Mouse (Mus musculus) embryonic facial prominence, embryonic 15.5 days (tissue): ENCODE results near the gene Fam57a. TPM values are rescaled to one million over a fixed set of nuclear protein-coding genes. Genes with fewer than 3 reads are reported as not detected.

Experiments
- ATAC-seq: fragments of 200-750 bp; cut with Nextera tagmentation; 2 replicates; pipeline ENCODE4 v1.8.0; 2017; ENCODE audit warnings: low read depth, moderate TSS enrichment; ENCODE audit not compliant: insufficient number of reproducible peaks, low FRiP score, low TSS enrichment
- H3K27ac ChIP-seq: fragments of 300-500 bp; sonication (generic); replicated peaks from 2 replicates; pipeline ENCODE4 v1.5.1; 2015; ENCODE audit warnings: mild to moderate bottlenecking, inconsistent platforms
- H3K27me3 ChIP-seq: fragments of 300-500 bp; sonication (generic); 2 replicates; pipeline ENCODE4 v1.6.1; 2015; ENCODE audit warnings: inconsistent platforms
- H3K36me3 ChIP-seq: fragments of 300-500 bp; sonication (generic); 2 replicates; pipeline ENCODE4 v1.6.1; 2015; ENCODE audit warnings: mild to moderate bottlenecking, inconsistent platforms
- H3K4me1 ChIP-seq: fragments of 300-500 bp; sonication (generic); 2 replicates; pipeline ENCODE4 v1.6.1; 2015; ENCODE audit warnings: inconsistent platforms
- H3K4me2 ChIP-seq: fragments of 300-500 bp; sonication (generic); replicated peaks from 2 replicates; pipeline ENCODE4 v1.6.1; 2015; ENCODE audit warnings: mild to moderate bottlenecking, inconsistent platforms
- H3K4me3 ChIP-seq: fragments of 300-500 bp; sonication (generic); replicated peaks from 2 replicates; pipeline ENCODE4 v1.5.1; 2015; ENCODE audit warnings: mild to moderate bottlenecking, inconsistent platforms
- H3K9ac ChIP-seq: fragments of 300-500 bp; sonication (generic); 2 replicates; pipeline ENCODE4 v1.6.1; 2015; ENCODE audit warnings: inconsistent platforms
- H3K9me3 ChIP-seq: fragments of 300-500 bp; sonication (generic); replicated peaks from 2 replicates; pipeline ENCODE4 v1.6.1; 2016; ENCODE audit warnings: inconsistent platforms
- WGBS: fragments of 180-500 bp; shearing (Covaris S2); methylation state at CpG from one replicate; pipeline ENCODE4 v1.1.7; 2015; 5-methylcytosine and 5-hydroxymethylcytosine counted together
- polyA plus RNA-seq: library from polyadenylated mRNA; unstranded; fragments of >200 nt; fragmentation: Nextera tagmentation; extraction: Ambion mirVana; gene quantifications from 2 replicates; pipeline ENCODE4 v1.2.1, GENCODE M21; 2015

Fam57a gene
- polyA plus RNA-seq, 1 experiment from 2014 or later, result 74.0 TPM

- ATAC-seq, result peak; percentile 16
These were observed 37.4 kb downstream of the Fam57a start for GRCm38 (mm10) chr11:76216681-76217389.

GRCm38 (mm10) chr11:76217390-76217800 is 37.9 kb downstream of the Fam57a start, which contains the start of the genes Dbil5 and Gemin4:
Dbil5 (plus strand) TSS chr11:76217608.
Gemin4 (minus strand) TSS chr11:76217664.
- H3K27me3 ChIP-seq, result no peaks in the 10 kb centered on the region
- H3K9me3 ChIP-seq, result no peaks in the 10 kb centered on the region
- H3K4me1 ChIP-seq, result peaks cover 15% of the 10 kb centered on the region
- H3K4me3 ChIP-seq, result peak within 1 kb of the TSS; percentile 88
- WGBS, result 0% methylated on average over 35 of the region's 35 CpGs
- peaks cover 33% of the 10 kb centered on the region for H3K36me3 ChIP-seq
- peak within 1 kb of the TSS; percentile 66 for H3K4me2 ChIP-seq
- peak; percentile 97 for ATAC-seq
- H3K9ac ChIP-seq, result peak within 1 kb of the TSS; percentile 91
- peak within 1 kb of the TSS; percentile 97 for H3K27ac ChIP-seq

More at GRCm38 (mm10) chr11:76216681-76217389, 37.4 kb downstream of the Fam57a start:
- Histone ChIP-seq H3K27me3 (no peaks in the 10 kb centered on the region), H3K4me1 (peaks cover 15% of the 10 kb centered on the region), H3K9ac (peak overlapping the region; percentile 91), H3K27ac (peak overlapping the region; percentile 97), H3K4me2 (peak overlapping the region; percentile 66), H3K4me3 (peak overlapping the region; percentile 88), H3K36me3 (peaks cover 33% of the 10 kb centered on the region), H3K9me3 (no peaks in the 10 kb centered on the region)
- WGBS, result 1% methylated on average over 33 of the region's 33 CpGs

- no peak overlapping the region for H3K27ac ChIP-seq
- H3K4me2 ChIP-seq, result no peak overlapping the region
- H3K4me1 ChIP-seq, result no peaks in the 10 kb centered on the region
- no peak overlapping the region for H3K4me3 ChIP-seq
- 96% methylated on average over 5 of the region's 5 CpGs for WGBS
- no peak for ATAC-seq
- H3K36me3 ChIP-seq, result peaks cover 47% of the 10 kb centered on the region
- no peaks in the 10 kb centered on the region for H3K9me3 ChIP-seq
- H3K27me3 ChIP-seq, result no peaks in the 10 kb centered on the region
- H3K9ac ChIP-seq, result no peak overlapping the region
These were observed 45.2 kb downstream of the Fam57a start for GRCm38 (mm10) chr11:76224631-76225030.

- peaks cover 47% of the 10 kb centered on the region for H3K36me3 ChIP-seq
- H3K27me3 ChIP-seq, result no peaks in the 10 kb centered on the region
- H3K4me3 ChIP-seq, result no peak overlapping the region
- no peak overlapping the region for H3K9ac ChIP-seq
- no peaks in the 10 kb centered on the region for H3K4me1 ChIP-seq
- ATAC-seq, result no peak
- H3K27ac ChIP-seq, result no peak overlapping the region
- no peak overlapping the region for H3K4me2 ChIP-seq
- H3K9me3 ChIP-seq, result no peaks in the 10 kb centered on the region
These were observed 45.6 kb downstream of the Fam57a start for GRCm38 (mm10) chr11:76225051-76225450.

GRCm38 (mm10) chr11:76236136-76236535 is 56.7 kb downstream of the Fam57a start:
- Histone ChIP-seq H3K27me3 (no peaks in the 10 kb centered on the region), H3K36me3 (peaks cover 72% of the 10 kb centered on the region), H3K4me2 (no peak overlapping the region), H3K9ac (no peak overlapping the region), H3K4me3 (no peak overlapping the region), H3K4me1 (no peaks in the 10 kb centered on the region), H3K27ac (no peak overlapping the region), H3K9me3 (no peaks in the 10 kb centered on the region)
- ATAC-seq, result no peak
- 82% methylated on average over 3 of the region's 3 CpGs for WGBS

GRCm38 (mm10) chr11:76239750-76240149 is 60.3 kb downstream of the Fam57a start:
- H3K36me3 ChIP-seq, result peaks cover 47% of the 10 kb centered on the region

GRCm38 (mm10) chr11:76242901-76243810 is 63.7 kb downstream of the Fam57a start, which contains the start of the genes Mrm3 and Glod4:
Mrm3 (plus strand) TSS chr11:76243715.
Glod4 (minus strand) TSS chr11:76243725.
- peak within 1 kb of the TSS; percentile 86 for H3K27ac ChIP-seq
- peaks cover 25% of the 10 kb centered on the region for H3K36me3 ChIP-seq
- ATAC-seq, result peak; percentile 85
- H3K9me3 ChIP-seq, result no peaks in the 10 kb centered on the region
- no peaks in the 10 kb centered on the region for H3K27me3 ChIP-seq
- peak within 1 kb of the TSS; percentile 88 for H3K9ac ChIP-seq
- peak within 1 kb of the TSS; percentile 94 for H3K4me3 ChIP-seq
- WGBS, result under 1% methylated on average over 59 of the region's 61 CpGs
- H3K4me1 ChIP-seq, result peaks cover 19% of the 10 kb centered on the region
- peak within 1 kb of the TSS; percentile 80 for H3K4me2 ChIP-seq

More at GRCm38 (mm10) chr11:76239750-76240149, 60.3 kb downstream of the Fam57a start:
- no peaks in the 10 kb centered on the region for H3K27me3 ChIP-seq
- H3K4me3 ChIP-seq, result no peak overlapping the region
- H3K4me1 ChIP-seq, result peaks cover 15% of the 10 kb centered on the region
- no peak overlapping the region for H3K4me2 ChIP-seq
- ATAC-seq, result no peak
- 96% methylated on average over 2 of the region's 2 CpGs for WGBS
- H3K9me3 ChIP-seq, result no peaks in the 10 kb centered on the region
- no peak overlapping the region for H3K27ac ChIP-seq
- H3K9ac ChIP-seq, result no peak overlapping the region

GRCm38 (mm10) chr11:76243811-76244546 is 64.5 kb downstream of the Fam57a start:
- peak overlapping the region; percentile 86; the same call in 1 of the 2 replicates for H3K27ac ChIP-seq

GRCm38 (mm10) chr11:76246439-76246838 is 67.0 kb downstream of the Fam57a start:
- Histone ChIP-seq H3K4me1 (peaks cover 19% of the 10 kb centered on the region), H3K4me2 (no peak overlapping the region), H3K27ac (no peak overlapping the region), H3K36me3 (peaks cover 31% of the 10 kb centered on the region), H3K27me3 (no peaks in the 10 kb centered on the region), H3K9ac (no peak overlapping the region), H3K9me3 (no peaks in the 10 kb centered on the region), H3K4me3 (no peak overlapping the region)
- ATAC-seq, result no peak

More at GRCm38 (mm10) chr11:76243811-76244546, 64.5 kb downstream of the Fam57a start:
- peak overlapping the region; percentile 80 for H3K4me2 ChIP-seq
- no peaks in the 10 kb centered on the region for H3K27me3 ChIP-seq
- peaks cover 19% of the 10 kb centered on the region for H3K4me1 ChIP-seq
- ATAC-seq, result no peak
- peaks cover 24% of the 10 kb centered on the region for H3K36me3 ChIP-seq
- no peaks in the 10 kb centered on the region for H3K9me3 ChIP-seq
- 1% methylated on average over 34 of the region's 34 CpGs for WGBS
- peak overlapping the region; percentile 94 for H3K4me3 ChIP-seq
- H3K9ac ChIP-seq, result peak overlapping the region; percentile 88

GRCm38 (mm10) chr11:76247239-76247638 is 67.8 kb downstream of the Fam57a start:
- Histone ChIP-seq H3K27ac (no peak overlapping the region), H3K27me3 (no peaks in the 10 kb centered on the region), H3K4me1 (peaks cover 24% of the 10 kb centered on the region), H3K9ac (no peak overlapping the region), H3K4me3 (no peak overlapping the region), H3K9me3 (no peaks in the 10 kb centered on the region), H3K36me3 (peaks cover 31% of the 10 kb centered on the region), H3K4me2 (no peak overlapping the region)
- ATAC-seq, result no peak
- 46% methylated on average over 2 of the region's 2 CpGs for WGBS
